Mouse (Mus musculus): ENCODE results near the gene Stum.
A peak's percentile ranks its signal among the peaks of the same experiment; 100 is the strongest.

Gene Stum

GRCm38 (mm10) chr1:180387750-180388480, 95.4 kb downstream of the Stum start:
- no peak for DNase-seq (ENCODE audit: low spot score in 2 of 2)

DNA sequence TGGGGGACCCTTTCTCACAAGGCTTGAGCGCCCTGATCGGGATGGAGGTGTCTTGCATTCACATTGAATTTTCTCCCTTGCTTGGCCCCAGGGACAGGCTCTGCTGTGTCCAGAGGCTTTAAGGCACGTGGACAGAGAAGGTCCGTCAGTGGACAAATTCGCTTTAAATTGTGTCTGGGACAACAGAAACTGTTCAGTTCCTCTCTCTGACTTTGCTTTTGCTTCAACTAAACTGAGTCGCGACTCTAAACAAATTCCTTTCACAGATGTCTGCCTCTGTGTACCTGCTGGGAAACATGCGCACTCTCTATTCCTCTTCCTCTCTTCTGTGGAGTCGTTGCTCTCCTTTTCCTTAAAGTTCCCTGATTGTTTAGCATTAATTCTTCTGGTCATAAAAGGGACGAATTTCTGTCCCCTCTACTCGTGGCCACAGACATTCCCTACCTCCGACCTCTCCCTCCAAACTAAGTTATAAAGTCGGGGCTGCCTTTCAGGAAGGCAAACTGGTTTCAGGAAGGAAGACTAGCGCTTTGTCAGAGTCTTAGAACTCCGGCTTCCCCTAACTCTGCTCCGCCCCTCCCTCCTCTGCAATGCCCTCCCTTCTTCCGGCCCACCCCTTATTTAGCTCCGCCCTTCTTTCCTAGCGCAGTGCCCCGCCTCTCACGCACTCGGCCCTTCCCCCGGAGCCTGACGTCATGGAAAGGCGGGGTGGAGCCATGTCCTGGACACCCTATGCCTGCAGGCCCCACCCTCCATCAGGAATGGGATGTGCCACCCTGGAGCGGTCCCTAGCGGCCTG, 96.2 kb downstream of the Stum start:
- peak; percentile 97 to 98 for DNase-seq (ENCODE audit: low spot score in 2 of 2)

DNA sequence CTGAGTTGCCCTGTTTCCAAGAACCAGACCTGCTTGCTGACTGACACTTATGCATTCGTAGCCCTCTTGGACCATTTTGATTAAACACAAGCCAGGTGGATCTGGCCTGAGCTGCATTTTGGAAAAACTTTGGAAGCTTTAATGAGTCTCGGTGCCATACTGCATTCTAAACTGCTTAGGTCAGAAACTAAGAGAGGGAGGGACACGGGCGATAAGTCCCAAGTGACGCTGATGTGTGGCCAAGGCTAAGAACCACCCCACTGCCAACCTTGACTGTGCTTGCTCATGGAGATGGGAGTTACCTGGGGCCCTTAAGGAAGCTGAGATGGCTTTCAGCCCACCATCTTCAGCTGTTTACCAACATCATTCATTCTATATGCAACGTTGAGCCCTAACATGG, 98.0 kb downstream of the Stum start:
- no peak for DNase-seq (ENCODE audit: low spot score in 2 of 2)

DNA sequence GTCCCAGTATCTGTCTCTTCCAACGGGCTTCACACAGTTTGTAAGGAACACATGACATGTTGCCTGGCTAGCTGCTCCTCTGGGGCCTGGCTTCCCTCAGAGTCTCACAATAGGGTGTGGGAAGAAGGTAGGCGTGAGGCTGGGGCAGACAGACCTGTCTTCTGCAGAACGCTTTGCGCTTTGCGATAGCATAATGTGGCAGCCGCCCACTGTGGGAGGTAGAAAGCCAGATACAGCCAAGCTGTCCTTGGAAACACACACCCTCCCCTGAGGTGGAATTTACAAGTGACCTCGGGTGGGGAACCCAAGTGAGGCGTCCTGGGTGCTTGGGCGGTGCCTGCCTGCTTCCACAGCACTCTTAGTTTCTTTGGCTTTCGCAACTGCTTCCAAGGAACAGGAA, 98.8 kb downstream of the Stum start:
- peak; percentile 56 to 68 for DNase-seq (ENCODE audit: low spot score in 2 of 2)

GRCm38 (mm10) chr1:180383884-180384283, 99.4 kb downstream of the Stum start:
- no peak for DNase-seq (ENCODE audit: low spot score in 2 of 2)

All from right cerebral cortex, adult 2 months (tissue).